Comparison of ENCODE assay signal across 12 mouse cellular contexts in the genomic region with DNA sequence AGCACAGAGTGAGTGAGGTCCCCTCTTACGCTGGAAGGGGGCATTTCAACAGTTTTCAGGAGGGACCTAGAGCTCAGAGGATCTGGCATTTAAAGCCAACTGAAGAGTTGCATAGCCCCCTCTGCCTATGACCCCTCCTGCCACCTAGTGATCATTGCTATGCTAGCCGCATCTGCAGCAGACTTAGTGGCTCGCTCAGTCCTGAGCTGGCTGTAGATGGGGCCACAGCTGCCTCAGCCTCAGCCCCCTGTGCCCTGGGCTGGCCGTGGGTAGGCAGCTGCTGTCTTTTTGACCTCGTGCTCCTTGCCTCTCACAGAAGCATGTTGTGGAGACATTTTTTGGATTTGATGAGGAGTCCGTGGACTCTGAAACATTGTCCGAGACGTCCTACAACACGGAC. TPM values are rescaled to one million over a fixed set of nuclear protein-coding genes. Genes with fewer than 3 reads are reported as not detected.
DNase-seq lines count a peak whose midpoint lies in the region; ATAC-seq and TF ChIP-seq lines count a peak whose summit lies in the region.
"Had no signal": no experiment of that assay in that cellular context is flagged by ENCODE, and none has a peak within 500 bp of the region (broad histone marks: within the 10 kb centered on the region; RNA-seq: fewer than 3 reads in every experiment).

No protein-coding gene starts in this region.

- no peaks in the 10 kb centered on the region for H3K9me3 ChIP-seq in intestine, postnatal 0 days (ENCODE audit: control insufficient read depth)
- no peaks in the 10 kb centered on the region for H3K9me3 ChIP-seq in intestine, embryonic 15.5 days
- no peaks in the 10 kb centered on the region for H3K9me3 ChIP-seq in hindbrain, embryonic 16.5 days (ENCODE audit: control insufficient read depth, low read length)
- H3K9me3 ChIP-seq: lung, embryonic 15.5 days had no signal

- no peak overlapping the region for H3K9ac ChIP-seq in intestine, postnatal 0 days (ENCODE audit: low read depth, low read length)
- H3K9ac ChIP-seq in intestine, embryonic 15.5 days, result no peak overlapping the region
- H3K9ac ChIP-seq in hindbrain, embryonic 16.5 days (ENCODE audit: low read depth, low read length), result no peak overlapping the region
- H3K9ac ChIP-seq: lung, embryonic 15.5 days had no signal

- TF ChIP-seq CTCF in intestine, postnatal 0 days (IDR thresholded peaks at IDR 0.05; ENCODE audit: low read depth), result peak; percentile 37; the same call in 1 of the 2 replicates

- WGBS in intestine, postnatal 0 days, result 66% methylated on average over 9 of the region's 9 CpGs
- 64% methylated on average over 9 of the region's 9 CpGs for WGBS in intestine, embryonic 15.5 days
- 51% methylated on average over 9 of the region's 9 CpGs for WGBS in hindbrain, embryonic 16.5 days

- H3K4me2 ChIP-seq in intestine, postnatal 0 days (replicated peaks; ENCODE audit: low read depth), result no peak overlapping the region
- no peak overlapping the region for H3K4me2 ChIP-seq in intestine, embryonic 15.5 days (replicated peaks)
- no peak overlapping the region for H3K4me2 ChIP-seq in hindbrain, embryonic 16.5 days (ENCODE audit: low read length)
- H3K4me2 ChIP-seq: lung, embryonic 15.5 days had no signal

- H3K27ac ChIP-seq in intestine, postnatal 0 days (ENCODE audit: low read depth, low read length), result no peak overlapping the region
- H3K27ac ChIP-seq in intestine, embryonic 15.5 days, result no peak overlapping the region
- no peak overlapping the region for H3K27ac ChIP-seq in hindbrain, embryonic 16.5 days (ENCODE audit: low read depth, low read length)
- H3K27ac ChIP-seq: lung, embryonic 15.5 days had no signal

- ATAC-seq in intestine, postnatal 0 days, result no peak
- no peak for ATAC-seq in intestine, embryonic 15.5 days
- ATAC-seq in hindbrain, embryonic 16.5 days, result peak; percentile 35; the same call in 1 of the 2 replicates

- H3K4me3 ChIP-seq in intestine, postnatal 0 days (ENCODE audit: low read depth, low read length), result no peak overlapping the region
- no peak overlapping the region for H3K4me3 ChIP-seq in intestine, embryonic 15.5 days (replicated peaks)
- no peak overlapping the region for H3K4me3 ChIP-seq in hindbrain, embryonic 16.5 days (ENCODE audit: low read length)
- H3K4me3 ChIP-seq: lung, embryonic 15.5 days had no signal

- no peaks in the 10 kb centered on the region for H3K27me3 ChIP-seq in intestine, postnatal 0 days (replicated peaks; ENCODE audit: control insufficient read depth, insufficient read depth, low read length)
- no peaks in the 10 kb centered on the region for H3K27me3 ChIP-seq in intestine, embryonic 15.5 days (replicated peaks)
- H3K27me3 ChIP-seq in hindbrain, embryonic 16.5 days (replicated peaks; ENCODE audit: control insufficient read depth, insufficient read depth, low read length), result no peaks in the 10 kb centered on the region
- H3K27me3 ChIP-seq: lung, embryonic 15.5 days had no signal

- peak; percentile 43 for DNase-seq in thymus, postnatal 4 days
- no peak for DNase-seq in thymus, adult 18-20 months
- DNase-seq in urinary bladder, postnatal 14 days (ENCODE audit: low spot score), result no peak
- no peak for DNase-seq in cerebellum, adult 9-11 months
- DNase-seq: adrenal gland, postnatal 10 days; kidney, adult 18-20 months had no signal

- H3K36me3 ChIP-seq in intestine, postnatal 0 days (ENCODE audit: control insufficient read depth, insufficient read depth), result no peaks in the 10 kb centered on the region; the same call in 1 of the 2 replicates
- no peaks in the 10 kb centered on the region for H3K36me3 ChIP-seq in intestine, embryonic 15.5 days
- peaks cover 6% of the 10 kb centered on the region for H3K36me3 ChIP-seq in hindbrain, embryonic 16.5 days (ENCODE audit: control insufficient read depth, insufficient read depth, low read length)
- H3K36me3 ChIP-seq: lung, embryonic 15.5 days had no signal

- H3K4me1 ChIP-seq in intestine, postnatal 0 days (replicated peaks; ENCODE audit: control insufficient read depth, insufficient read depth, low read length), result no peaks in the 10 kb centered on the region
- H3K4me1 ChIP-seq in intestine, embryonic 15.5 days (replicated peaks), result no peaks in the 10 kb centered on the region
- no peaks in the 10 kb centered on the region for H3K4me1 ChIP-seq in hindbrain, embryonic 16.5 days (ENCODE audit: control insufficient read depth, insufficient read depth, low read depth, low read length)
- H3K4me1 ChIP-seq: lung, embryonic 15.5 days had no signal

RNA-seq across cellular contexts. Expression of a gene that starts 32.0 kb away (rescaled TPM):
- 0.03 TPM in 1 of 2 replicates, not detected in the other for polyA plus RNA-seq in intestine, postnatal 0 days (2015; fragmentation: Nextera tagmentation; extraction: Ambion mirVana)
- polyA plus RNA-seq in intestine, embryonic 15.5 days (2015; fragmentation: Nextera tagmentation; extraction: Ambion mirVana), result 0.01 and 0.05 TPM in 2 replicates
- polyA plus RNA-seq in hindbrain, embryonic 16.5 days (2015; fragmentation: Nextera tagmentation; extraction: Ambion mirVana), result 1.8 TPM in 2 replicates
- polyA plus RNA-seq: heart, postnatal 0 days; limb, embryonic 11.5 days; lung, embryonic 15.5 days had no signal
